Mouse (Mus musculus) midbrain, embryonic 14.5 days (tissue): ENCODE results near the gene Lrba. TPM values are rescaled to one million over a fixed set of nuclear protein-coding genes. Genes with fewer than 3 reads are reported as not detected.
A peak's percentile ranks its signal among the peaks of the same experiment; 100 is the strongest.

Experiments used
- ATAC-seq: fragments of 200-750 bp; cut with Nextera tagmentation; 2 replicates; pipeline ENCODE4 v1.8.0; 2017; ENCODE audit warnings: moderate number of reproducible peaks, moderate library complexity; ENCODE audit not compliant: low FRiP score, low TSS enrichment
- DNase-seq: peaks from one replicate; pipeline ENCODE4 v3.0.0-alpha.2; 2015
- H3K27ac ChIP-seq: fragments of 300-500 bp; sonication (generic); replicated peaks from 2 replicates; pipeline ENCODE4 v1.5.1; 2014; ENCODE audit warnings: mild to moderate bottlenecking, low read depth, low read length, moderate library complexity
- H3K27me3 ChIP-seq: fragments of 300-500 bp; sonication (generic); 2 replicates; pipeline ENCODE4 v1.6.1; 2014; ENCODE audit warnings: low read length, control low read depth, mixed read lengths; ENCODE audit not compliant: control insufficient read depth, insufficient read depth
- H3K36me3 ChIP-seq: fragments of 300-500 bp; sonication (generic); 2 replicates; pipeline ENCODE4 v1.6.1; 2014; ENCODE audit warnings: low read length, control low read depth; ENCODE audit not compliant: control insufficient read depth, insufficient read depth
- H3K4me1 ChIP-seq: fragments of 300-500 bp; sonication (generic); 2 replicates; pipeline ENCODE4 v1.6.1; 2014; ENCODE audit warnings: mild to moderate bottlenecking, antibody characterized with exemption, low read length, control low read depth; ENCODE audit not compliant: control insufficient read depth, insufficient read depth
- H3K4me2 ChIP-seq: fragments of 300-500 bp; sonication (generic); 2 replicates; pipeline ENCODE4 v1.6.1; 2014; ENCODE audit warnings: mild to moderate bottlenecking, low read length, moderate library complexity
- H3K4me3 ChIP-seq: fragments of 300-500 bp; sonication (generic); replicated peaks from 2 replicates; pipeline ENCODE4 v1.5.1; 2014; ENCODE audit warnings: low read depth, low read length
- H3K9ac ChIP-seq: fragments of 300-500 bp; sonication (generic); replicated peaks from 2 replicates; pipeline ENCODE4 v1.6.1; 2014; ENCODE audit warnings: mild to moderate bottlenecking, low read length, moderate library complexity
- H3K9me3 ChIP-seq: fragments of 300-500 bp; sonication (generic); 2 replicates; pipeline ENCODE4 v1.6.1; 2016; ENCODE audit warnings: low read length, control low read depth, mixed read lengths; ENCODE audit not compliant: control insufficient read depth
- WGBS: fragments of 180-500 bp; shearing (Covaris S2); extraction: QIAGEN DNeasy Blood & Tissue Kit; methylation state at CpG from one replicate; pipeline ENCODE4 v1.1.7; 2014; 5-methylcytosine and 5-hydroxymethylcytosine counted together
- polyA plus RNA-seq: library from polyadenylated mRNA; unstranded; fragments of >200 nt; fragmentation: Nextera tagmentation; extraction: Ambion mirVana; gene quantifications from 2 replicates; pipeline ENCODE4 v1.2.1, GENCODE M21; 2014

The Lrba gene
- polyA plus RNA-seq, 1 experiment from 2014 or later, result 10.2 TPM

DNA sequence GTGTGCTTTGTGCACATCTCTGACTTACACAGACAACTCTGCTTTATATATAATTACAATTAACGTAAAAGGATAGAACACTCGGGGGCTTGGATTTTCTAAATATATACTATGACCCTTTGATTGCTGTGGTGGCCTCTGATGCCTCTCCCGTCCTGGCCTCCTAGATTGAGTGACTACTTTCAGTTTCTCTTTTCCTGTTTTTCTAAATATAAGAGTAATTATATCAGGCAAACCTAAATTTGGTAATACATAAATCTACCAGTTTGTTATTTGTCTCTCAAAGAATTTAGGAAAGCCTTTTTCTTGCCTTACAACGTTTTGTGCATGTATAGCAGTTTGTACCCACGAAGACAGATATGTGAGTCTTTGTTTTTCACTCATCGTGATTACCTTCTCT lies 534.2 kb downstream of the Lrba start:
- no peaks in the 10 kb centered on the region for H3K36me3 ChIP-seq
- H3K27ac ChIP-seq, result no peak overlapping the region
- H3K4me1 ChIP-seq, result peaks cover 12% of the 10 kb centered on the region
- 49% methylated on average over 6 of the region's 6 CpGs for WGBS
- no peak for DNase-seq
- peak overlapping the region; percentile 2; the same call in 1 of the 2 replicates for H3K9ac ChIP-seq
- H3K27me3 ChIP-seq, result no peaks in the 10 kb centered on the region
- no peak overlapping the region for H3K4me3 ChIP-seq
- peak overlapping the region; percentile 45 for H3K4me2 ChIP-seq
- no peak for ATAC-seq
- no peaks in the 10 kb centered on the region for H3K9me3 ChIP-seq

DNA sequence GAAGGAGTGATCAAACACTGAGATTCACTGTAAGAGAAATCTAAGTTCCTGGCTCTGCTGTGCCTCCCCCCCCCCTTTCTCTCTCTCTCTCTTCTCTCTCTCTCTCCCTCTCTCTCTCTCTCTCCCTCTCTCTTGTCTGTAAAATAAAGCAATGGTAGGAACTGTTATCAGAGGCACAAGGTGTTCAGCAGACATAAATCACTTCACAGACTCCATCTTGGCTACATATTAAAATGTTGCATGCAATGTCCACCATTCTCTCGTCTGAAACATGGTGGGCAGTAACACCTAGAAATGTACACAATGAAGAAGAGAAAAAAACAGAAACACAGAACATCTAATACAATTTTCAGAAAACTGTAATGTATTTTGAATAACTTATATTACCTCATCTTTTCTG lies 534.9 kb downstream of the Lrba start:
- Histone ChIP-seq H3K4me2 (peak overlapping the region; percentile 45), H3K4me1 (peaks cover 12% of the 10 kb centered on the region), H3K4me3 (no peak overlapping the region), H3K27me3 (no peaks in the 10 kb centered on the region), H3K27ac (peak overlapping the region; percentile 64; the same call in 1 of the 2 replicates), H3K9ac (no peak overlapping the region), H3K36me3 (no peaks in the 10 kb centered on the region), H3K9me3 (no peaks in the 10 kb centered on the region)
- WGBS, result 59% methylated on average over 1 of the region's 1 CpGs
- no peak for ATAC-seq
- DNase-seq, result no peak

DNA sequence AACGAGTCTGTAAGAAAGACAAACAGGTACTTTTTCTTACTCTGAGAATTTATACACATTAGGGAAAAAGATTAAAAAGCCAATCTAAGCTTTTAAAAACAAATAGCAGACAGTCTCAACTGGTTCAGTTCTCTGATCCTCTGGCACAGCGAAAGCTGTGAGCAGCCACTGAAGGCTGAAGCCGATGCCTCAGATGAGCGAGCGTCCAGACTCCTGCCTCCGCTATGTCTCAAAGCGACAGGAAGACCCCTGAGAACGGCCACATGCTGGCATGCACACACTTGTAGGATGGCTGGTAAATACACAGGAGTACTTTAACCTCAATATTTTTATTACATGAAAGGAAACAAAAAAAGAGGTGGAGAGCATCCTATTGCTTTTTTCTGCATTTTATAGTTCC lies 535.4 kb downstream of the Lrba start:
- Histone ChIP-seq H3K9ac (peak overlapping the region; percentile 37; the same call in 1 of the 2 replicates), H3K27me3 (no peaks in the 10 kb centered on the region), H3K4me2 (peak overlapping the region; percentile 45), H3K4me1 (peaks cover 9% of the 10 kb centered on the region), H3K9me3 (no peaks in the 10 kb centered on the region), H3K36me3 (no peaks in the 10 kb centered on the region), H3K27ac (peak overlapping the region; percentile 57; the same call in 1 of the 2 replicates), H3K4me3 (0 out of 2 replicates have a peak overlapping the region, but pooled peaks have one; percentile 8)
- ATAC-seq (no peak), DNase-seq (peak; percentile 74)
- WGBS, result 20% methylated on average over 8 of the region's 8 CpGs

DNA sequence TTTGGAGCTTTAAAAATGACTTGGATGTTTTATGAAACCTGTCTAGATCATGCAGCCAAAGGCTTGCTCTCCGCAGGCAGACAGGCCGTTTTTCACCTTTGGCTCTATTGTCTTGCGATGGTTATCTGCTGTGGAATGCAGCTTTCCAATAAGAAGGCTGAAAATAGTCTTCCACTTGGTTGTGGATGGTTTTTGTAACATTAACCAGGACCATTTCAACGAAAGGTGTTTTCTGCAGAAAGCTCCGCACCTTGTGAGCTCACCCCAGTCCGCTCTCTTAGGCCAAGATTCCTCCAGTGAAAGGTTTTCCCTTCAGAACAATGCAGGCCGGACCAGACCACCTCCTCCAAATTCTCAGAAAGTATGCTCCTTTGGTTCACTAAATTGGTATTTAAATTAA lies 536.0 kb downstream of the Lrba start:
- H3K27me3 ChIP-seq, result no peaks in the 10 kb centered on the region
- peak overlapping the region; percentile 33 for H3K4me2 ChIP-seq
- peak overlapping the region; percentile 6; the same call in 1 of the 2 replicates for H3K9ac ChIP-seq
- 43% methylated on average over 7 of the region's 7 CpGs for WGBS
- H3K36me3 ChIP-seq, result no peaks in the 10 kb centered on the region
- peaks cover 3% of the 10 kb centered on the region; the same call in 1 of the 2 replicates for H3K4me1 ChIP-seq
- ATAC-seq (no peak), DNase-seq (peak; percentile 42)
- no peak overlapping the region for H3K4me3 ChIP-seq
- H3K9me3 ChIP-seq, result no peaks in the 10 kb centered on the region
- H3K27ac ChIP-seq, result 0 out of 2 replicates have a peak overlapping the region, but pooled peaks have one; percentile 21

DNA sequence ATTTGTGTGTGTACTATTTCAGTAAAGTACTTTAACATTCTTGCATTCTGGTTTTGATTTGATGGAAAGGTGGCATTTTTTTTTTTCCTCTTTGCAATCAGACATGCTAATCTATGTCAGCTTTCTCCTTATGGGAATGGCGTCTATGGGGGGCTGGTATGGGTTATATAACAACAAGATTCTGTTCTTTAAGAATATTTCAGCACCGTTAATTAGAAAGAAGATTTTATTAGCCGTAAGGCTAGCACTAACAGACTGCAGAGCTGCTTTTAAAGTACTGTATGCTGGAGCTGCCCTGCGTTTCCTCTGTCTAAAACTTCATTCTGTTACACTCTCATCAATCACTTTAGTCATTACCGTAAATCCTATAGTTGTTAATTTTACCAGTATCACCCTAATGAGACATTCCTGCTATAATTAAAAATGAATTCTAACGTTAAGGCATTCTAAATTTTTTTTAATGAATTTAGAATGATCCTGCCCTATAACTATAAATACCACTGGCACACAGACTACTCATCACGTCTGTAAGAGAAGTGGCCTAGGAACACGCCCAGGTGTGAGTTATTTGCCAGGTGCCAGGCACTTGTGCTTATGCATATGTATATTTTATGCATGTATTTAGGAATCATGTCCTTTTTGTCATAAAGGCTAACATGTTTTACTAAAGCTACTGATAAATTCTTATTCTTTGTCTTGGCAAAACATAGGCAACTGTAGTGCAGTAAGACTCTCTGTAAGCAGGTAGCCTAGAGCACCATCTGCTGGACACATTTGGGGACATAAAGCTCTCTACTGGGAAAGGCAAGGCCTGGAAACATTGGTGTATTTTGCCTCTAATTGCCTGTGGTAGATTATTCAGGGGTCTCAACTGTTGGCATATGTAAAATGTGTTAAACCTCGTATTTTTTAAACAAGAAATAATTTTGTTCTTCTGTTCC lies 536.9 kb downstream of the Lrba start:
- ATAC-seq, result peak; percentile 81; the same call in 1 of the 2 replicates

DNA sequence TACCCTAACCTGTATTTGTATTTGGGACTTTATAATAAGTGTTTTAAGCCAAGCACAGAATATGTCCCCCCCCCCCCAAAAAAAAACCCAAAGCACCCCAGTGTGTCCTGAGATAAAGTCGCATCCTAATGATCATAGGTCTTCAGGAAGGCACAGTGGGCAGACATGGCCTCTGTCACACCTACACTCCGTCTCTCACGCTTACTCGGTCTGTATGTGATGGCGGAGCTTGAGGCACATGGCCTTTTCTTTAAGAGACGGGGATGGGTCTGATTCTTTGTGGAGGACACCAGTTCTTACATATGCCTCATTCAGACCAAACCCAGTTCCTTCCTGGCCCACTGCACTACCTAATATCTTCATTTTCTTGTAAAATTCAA lies 537.5 kb downstream of the Lrba start:
- Histone ChIP-seq H3K4me3 (no peak overlapping the region), H3K36me3 (no peaks in the 10 kb centered on the region), H3K27ac (no peak overlapping the region), H3K4me1 (peaks cover 3% of the 10 kb centered on the region; the same call in 1 of the 2 replicates), H3K4me2 (no peak overlapping the region), H3K9ac (no peak overlapping the region), H3K27me3 (no peaks in the 10 kb centered on the region), H3K9me3 (no peaks in the 10 kb centered on the region)
- ATAC-seq, result no peak; the same call in 1 of the 2 replicates
- 76% methylated on average over 6 of the region's 6 CpGs for WGBS
- no peak for DNase-seq

More for the DNA sequence above, 536.9 kb downstream of the Lrba start:
- Histone ChIP-seq H3K27me3 (no peaks in the 10 kb centered on the region), H3K36me3 (no peaks in the 10 kb centered on the region), H3K27ac (peak overlapping the region; percentile 49), H3K4me1 (peaks cover 3% of the 10 kb centered on the region; the same call in 1 of the 2 replicates), H3K4me2 (peak overlapping the region; percentile 33), H3K4me3 (no peak overlapping the region), H3K9me3 (no peaks in the 10 kb centered on the region), H3K9ac (no peak overlapping the region; the same call in 1 of the 2 replicates)
- WGBS, result 39% methylated on average over 9 of the region's 9 CpGs
- DNase-seq, result peak; percentile 95

DNA sequence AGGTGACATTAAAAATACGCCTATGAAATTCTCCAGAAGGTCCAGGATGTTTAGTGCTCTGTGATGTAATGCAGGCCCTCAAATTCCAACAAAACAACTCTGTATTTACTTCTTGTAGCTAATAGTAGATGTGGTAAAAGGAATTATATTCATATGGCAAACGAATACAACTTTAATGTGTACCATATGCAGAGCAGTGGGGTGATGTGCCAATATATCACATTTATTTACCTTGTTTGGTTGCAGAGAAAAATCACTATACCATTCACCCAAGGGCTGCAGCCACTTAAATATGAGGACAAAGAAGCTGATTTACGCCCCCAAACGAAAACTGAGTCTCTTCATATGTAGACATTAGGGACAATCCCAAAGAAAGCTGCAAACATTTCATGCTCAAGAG lies 538.0 kb downstream of the Lrba start:
- WGBS, result 89% methylated on average over 4 of the region's 4 CpGs
- Histone ChIP-seq H3K9ac (no peak overlapping the region), H3K4me2 (no peak overlapping the region), H3K27ac (no peak overlapping the region), H3K9me3 (no peaks in the 10 kb centered on the region), H3K36me3 (no peaks in the 10 kb centered on the region), H3K4me3 (no peak overlapping the region), H3K27me3 (no peaks in the 10 kb centered on the region), H3K4me1 (peaks cover 3% of the 10 kb centered on the region; the same call in 1 of the 2 replicates)
- ATAC-seq (no peak), DNase-seq (no peak)

DNA sequence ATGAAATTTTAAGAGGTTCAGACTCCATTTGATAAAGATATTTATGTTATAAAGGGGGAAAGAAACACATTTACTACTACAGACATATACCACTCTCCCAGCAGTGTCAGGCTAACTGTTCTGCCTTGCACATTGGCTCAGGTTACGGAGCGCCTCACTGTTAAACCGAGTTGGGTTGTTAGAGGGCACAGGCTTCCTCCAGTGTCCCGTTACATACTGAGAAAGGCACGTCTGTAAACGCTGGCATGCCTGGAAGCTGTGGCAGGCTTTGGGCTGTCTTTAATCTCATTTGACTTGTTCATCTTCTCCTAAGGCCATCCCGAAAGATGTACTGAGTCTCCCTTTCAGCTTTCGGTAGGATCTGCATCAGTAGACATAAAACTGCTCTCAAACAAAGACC lies 544.1 kb downstream of the Lrba start:
- Histone ChIP-seq H3K4me3 (no peak overlapping the region), H3K27me3 (no peaks in the 10 kb centered on the region), H3K36me3 (no peaks in the 10 kb centered on the region), H3K9ac (no peak overlapping the region), H3K4me1 (peaks cover 10% of the 10 kb centered on the region), H3K27ac (0 out of 2 replicates have a peak overlapping the region, but pooled peaks have one; percentile 20), H3K9me3 (no peaks in the 10 kb centered on the region), H3K4me2 (no peak overlapping the region)
- DNase-seq (peak; percentile 52), ATAC-seq (no peak)
- WGBS, result 6% methylated on average over 8 of the region's 8 CpGs
